Mouse (Mus musculus) macrophage (primary cell): ENCODE measurements at regions not wholly inside any gene's neighbourhood (a gene's known extent, or its start where the extent isn't known, plus 50 kb on each side); places are given as distances from the start of the nearest gene placed in this dataset.
A peak's percentile ranks its signal among the peaks of the same experiment; 100 is the strongest.

ENCODE experiments used
- H3K27ac ChIP-seq: fragments of 350-480 bp; formaldehyde crosslinking; 2 replicates; pipeline ENCODE4 v1.9.0; 2021
- H3K36me3 ChIP-seq: fragments of 350-480 bp; formaldehyde crosslinking; 2 replicates; pipeline ENCODE4 v1.9.0; 2021; ENCODE audit errors: inconsistent target
- H3K4me3 ChIP-seq: fragments of 350-480 bp; formaldehyde crosslinking; 2 replicates; pipeline ENCODE4 v1.9.0; 2021; ENCODE audit errors: inconsistent target
- H3K79me2 ChIP-seq: fragments of 350-480 bp; formaldehyde crosslinking; 2 replicates; pipeline ENCODE4 v1.9.0; 2021; ENCODE audit errors: inconsistent target
- WGBS: methylation state at CpG from one replicate; pipeline ENCODE4 v1.1.7; 2026; ENCODE audit warnings: inconsistent platforms; ENCODE audit not compliant: missing documents; 5-methylcytosine and 5-hydroxymethylcytosine counted together

- Histone ChIP-seq H3K4me3 (no peak overlapping the region), H3K36me3 (no peaks in the 10 kb centered on the region), H3K27ac (no peak overlapping the region), H3K79me2 (no peaks in the 10 kb centered on the region)
- 36% methylated on average over 5 of the region's 5 CpGs for WGBS
Measured at GRCm38 (mm10) chrX:13344701-13345100, 63.9 kb downstream of the Ddx3x start.

DNA sequence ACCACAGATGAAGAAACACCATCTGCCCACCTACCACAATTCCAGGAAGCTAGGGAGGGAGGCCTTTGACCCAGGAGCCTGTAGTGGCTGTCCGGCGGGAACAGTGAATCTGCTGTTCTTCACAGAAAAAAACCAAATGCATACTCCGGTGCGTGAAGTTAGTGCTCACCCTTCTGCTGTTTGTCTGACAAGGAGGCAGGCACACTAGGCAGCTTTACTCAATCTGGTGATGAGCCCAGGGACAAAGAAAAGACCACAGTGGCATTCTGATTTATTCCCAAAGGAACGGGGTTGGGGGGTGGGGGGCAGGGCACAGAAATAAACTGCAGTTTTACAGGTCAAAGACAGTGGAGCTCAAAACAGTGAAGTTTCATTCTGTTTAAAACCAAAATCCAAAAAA is 64.4 kb downstream of the Ddx3x start:
- no peak overlapping the region for H3K27ac ChIP-seq
- H3K79me2 ChIP-seq = no peaks in the 10 kb centered on the region
- no peaks in the 10 kb centered on the region for H3K36me3 ChIP-seq
- WGBS = 60% methylated on average over 5 of the region's 5 CpGs
- no peak overlapping the region for H3K4me3 ChIP-seq

DNA sequence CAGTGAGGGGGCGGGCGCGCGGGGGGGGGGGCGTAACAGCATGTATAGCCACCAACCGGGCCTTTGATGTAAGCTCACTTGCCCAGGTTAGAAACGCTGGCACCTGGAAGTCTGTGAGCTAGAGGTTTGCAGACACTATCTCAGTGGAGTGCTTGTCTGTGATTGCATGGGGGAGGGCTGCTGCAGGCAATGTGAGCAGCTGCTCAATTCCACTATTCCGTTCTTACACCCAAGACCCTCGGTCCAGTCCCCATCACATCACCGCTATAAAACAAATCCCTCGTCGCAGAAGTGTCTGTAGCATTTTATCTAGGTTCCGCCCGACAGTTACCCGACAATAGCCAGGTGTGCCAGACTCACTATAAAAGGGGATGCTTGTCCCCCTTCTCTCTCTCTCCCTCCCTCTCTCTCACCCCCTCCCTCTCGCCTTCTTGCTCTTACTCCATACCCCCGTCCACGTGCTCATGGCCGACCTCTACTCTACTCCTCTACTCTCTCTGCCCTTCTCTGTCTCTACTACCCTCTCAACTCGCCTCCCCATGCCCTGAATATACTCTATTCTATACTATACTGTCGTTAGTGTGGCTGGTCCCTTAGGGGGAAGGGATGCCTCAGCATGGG is 65.4 kb downstream of the Ddx3x start:
- no peaks in the 10 kb centered on the region for H3K79me2 ChIP-seq
- WGBS = 48% methylated on average over 19 of the region's 21 CpGs
- H3K36me3 ChIP-seq = no peaks in the 10 kb centered on the region
- peak overlapping the region; percentile 45; the same call in 1 of the 2 replicates for H3K4me3 ChIP-seq
- no peak overlapping the region for H3K27ac ChIP-seq

- peak overlapping the region; percentile 54 for H3K27ac ChIP-seq
- peak overlapping the region; percentile 45 for H3K4me3 ChIP-seq
- WGBS = 6% methylated on average over 3 of the region's 5 CpGs
- no peaks in the 10 kb centered on the region for H3K36me3 ChIP-seq
- no peaks in the 10 kb centered on the region for H3K79me2 ChIP-seq
Measured at GRCm38 (mm10) chrX:13346696-13347026, 65.9 kb downstream of the Ddx3x start.

DNA sequence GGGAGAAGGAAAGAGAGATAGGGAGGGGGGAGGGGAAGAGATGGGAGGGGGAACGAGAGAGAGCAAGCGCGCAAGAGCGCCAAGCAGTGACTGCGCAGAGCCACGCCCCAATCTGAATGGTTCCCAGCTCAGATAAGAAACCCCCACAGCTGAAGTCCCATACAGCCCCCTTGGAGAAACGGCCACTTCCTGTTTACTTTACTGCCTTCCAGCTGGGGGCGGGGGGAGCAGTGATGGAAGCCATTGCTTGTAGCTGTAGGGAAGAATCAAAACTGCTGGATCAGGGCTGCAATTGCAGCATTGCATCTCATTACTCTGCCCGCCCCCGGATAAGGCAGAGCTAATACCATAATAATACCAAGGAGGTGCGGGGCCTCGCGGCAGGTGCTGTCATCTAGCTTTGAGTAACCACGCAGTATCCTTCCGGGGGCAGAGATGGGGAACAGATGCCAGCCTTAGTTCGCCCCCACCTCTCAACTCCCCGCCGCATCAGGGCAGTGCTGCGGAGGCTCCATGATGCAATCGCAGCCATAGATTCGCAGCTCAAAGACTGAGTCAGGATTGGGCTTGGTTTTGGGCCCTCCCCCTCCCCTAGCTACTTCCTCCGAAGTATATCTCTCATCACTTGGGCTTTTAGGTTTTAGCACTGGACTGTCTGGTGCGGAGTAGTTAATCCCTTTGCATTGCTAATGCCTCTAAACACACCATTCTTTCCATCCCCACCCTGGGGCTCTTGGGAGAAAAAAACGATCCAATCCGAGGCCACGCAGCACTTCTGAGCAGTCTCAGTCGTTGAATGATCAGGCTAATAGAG is 66.5 kb downstream of the Ddx3x start:
- peak overlapping the region; percentile 54 for H3K27ac ChIP-seq
- H3K4me3 ChIP-seq = peak overlapping the region; percentile 45
- 6% methylated on average over 25 of the region's 27 CpGs for whole genome bisulfite sequencing
- no peaks in the 10 kb centered on the region for H3K36me3 ChIP-seq
- no peaks in the 10 kb centered on the region for H3K79me2 ChIP-seq

GRCm38 (mm10) chrX:13348415-13348814 is 67.6 kb downstream of the Ddx3x start:
- Histone ChIP-seq H3K4me3 (no peak overlapping the region), H3K27ac (no peak overlapping the region), H3K36me3 (no peaks in the 10 kb centered on the region), H3K79me2 (no peaks in the 10 kb centered on the region)
- WGBS = no CpG with 5 or more reads among the region's 1 CpGs

GRCm38 (mm10) chrX:13350461-13350860 is 69.7 kb downstream of the Ddx3x start:
- H3K79me2 ChIP-seq = no peaks in the 10 kb centered on the region
- no peak overlapping the region for H3K27ac ChIP-seq
- no peak overlapping the region for H3K4me3 ChIP-seq
- H3K36me3 ChIP-seq = no peaks in the 10 kb centered on the region
- 86% methylated on average over 2 of the region's 3 CpGs for WGBS

- no peaks in the 10 kb centered on the region for H3K36me3 ChIP-seq
- no peak overlapping the region for H3K27ac ChIP-seq
- H3K79me2 ChIP-seq = no peaks in the 10 kb centered on the region
- 75% methylated on average over 5 of the region's 5 CpGs for WGBS
- H3K4me3 ChIP-seq = no peak overlapping the region
Measured at GRCm38 (mm10) chrX:13357149-13357783, 76.5 kb downstream of the Ddx3x start.

GRCm38 (mm10) chrX:13357973-13358372 is 77.2 kb downstream of the Ddx3x start:
- no peaks in the 10 kb centered on the region for H3K36me3 ChIP-seq
- H3K4me3 ChIP-seq = no peak overlapping the region
- no peak overlapping the region for H3K27ac ChIP-seq
- no peaks in the 10 kb centered on the region for H3K79me2 ChIP-seq
- WGBS = 66% methylated on average over 3 of the region's 3 CpGs

GRCm38 (mm10) chrX:13360436-13360835 is 79.7 kb downstream of the Ddx3x start:
- Histone ChIP-seq H3K79me2 (no peaks in the 10 kb centered on the region), H3K36me3 (no peaks in the 10 kb centered on the region), H3K4me3 (no peak overlapping the region), H3K27ac (no peak overlapping the region)
- WGBS = 94% methylated on average over 5 of the region's 5 CpGs

- 74% methylated on average over 4 of the region's 4 CpGs for whole genome bisulfite sequencing
- Histone ChIP-seq H3K79me2 (no peaks in the 10 kb centered on the region), H3K36me3 (no peaks in the 10 kb centered on the region), H3K4me3 (no peak overlapping the region), H3K27ac (no peak overlapping the region)
Measured at GRCm38 (mm10) chrX:13370319-13370718, 89.5 kb downstream of the Ddx3x start.

DNA sequence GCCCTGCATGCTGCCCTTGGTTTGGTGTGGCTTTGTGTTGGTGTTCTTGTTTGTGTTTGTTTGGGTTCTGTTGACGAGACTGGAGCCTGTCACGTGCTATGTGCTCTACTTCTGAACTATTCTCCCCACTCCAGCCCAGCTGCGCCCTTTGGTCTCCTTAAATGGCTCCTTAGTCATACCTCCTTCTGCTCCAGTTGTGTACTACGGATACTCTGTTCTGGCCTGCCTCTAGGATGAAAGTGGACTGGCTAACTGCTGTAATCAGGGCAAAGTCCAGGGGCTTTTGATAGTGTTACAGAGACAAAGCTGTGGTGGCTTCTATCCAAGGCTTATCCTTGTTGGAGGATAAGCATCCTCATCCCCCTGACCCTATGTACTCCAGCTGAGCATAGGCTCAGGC is 92.0 kb downstream of the Ddx3x start:
- no peaks in the 10 kb centered on the region for H3K36me3 ChIP-seq
- H3K4me3 ChIP-seq = no peak overlapping the region
- no peak overlapping the region for H3K27ac ChIP-seq
- H3K79me2 ChIP-seq = no peaks in the 10 kb centered on the region
- WGBS = 86% methylated on average over 4 of the region's 4 CpGs

- no peak overlapping the region for H3K4me3 ChIP-seq
- no peaks in the 10 kb centered on the region for H3K79me2 ChIP-seq
- no peaks in the 10 kb centered on the region for H3K36me3 ChIP-seq
- no peak overlapping the region for H3K27ac ChIP-seq
- WGBS = 66% methylated on average over 4 of the region's 9 CpGs
Measured at GRCm38 (mm10) chrX:13386354-13386753, 79.6 kb upstream of the Nyx start.

- H3K27ac ChIP-seq = no peak overlapping the region
Measured at GRCm38 (mm10) chrX:13398466-13398865, 67.4 kb upstream of the Nyx start.

GRCm38 (mm10) chrX:13412726-13413125 is 53.2 kb upstream of the Nyx start:
- Histone ChIP-seq H3K79me2 (no peaks in the 10 kb centered on the region), H3K36me3 (no peaks in the 10 kb centered on the region), H3K4me3 (no peak overlapping the region), H3K27ac (no peak overlapping the region)
- WGBS = 83% methylated on average over 2 of the region's 2 CpGs

More at GRCm38 (mm10) chrX:13398466-13398865, 67.4 kb upstream of the Nyx start:
- Histone ChIP-seq H3K79me2 (no peaks in the 10 kb centered on the region), H3K36me3 (no peaks in the 10 kb centered on the region), H3K4me3 (no peak overlapping the region)
